Mouse (Mus musculus): ENCODE measurements around the gene Zfp541. TPM values are rescaled to one million over a fixed set of nuclear protein-coding genes. Genes with fewer than 3 reads are reported as not detected.

Gene Zfp541
- polyA plus RNA-seq, 1 experiment from 2014 or later: not detected

- 84% methylated on average over 6 of the region's 6 CpGs for WGBS (ENCODE audit: insufficient replicate concordance)
These were observed 5.9 kb upstream of the Zfp541 start for GRCm38 (mm10) chr7:16055665-16056064.

GRCm38 (mm10) chr7:16056459-16057135 lies 5.0 kb upstream of the Zfp541 start:
- ATAC-seq (replicated peaks; ENCODE audit: insufficient number of reproducible peaks, low FRiP score, low TSS enrichment): no peak
- Histone ChIP-seq H3K27me3 (ENCODE audit: control insufficient read depth, insufficient read depth, low read length) (peaks cover 12% of the 10 kb centered on the region), H3K27ac (ENCODE audit: low read depth, low read length) (no peak overlapping the region), H3K9ac (ENCODE audit: low read depth, low read length) (no peak overlapping the region), H3K9me3 (replicated peaks; ENCODE audit: control insufficient read depth, low read length) (peaks cover 4% of the 10 kb centered on the region; the same call in 1 of the 2 replicates), H3K4me1 (ENCODE audit: control insufficient read depth, insufficient read depth, low read length) (no peaks in the 10 kb centered on the region), H3K4me3 (ENCODE audit: low read depth, low read length) (no peak overlapping the region), H3K4me2 (no peak overlapping the region), H3K36me3 (ENCODE audit: control insufficient read depth, insufficient read depth, low read length) (no peaks in the 10 kb centered on the region)
- WGBS (ENCODE audit: insufficient replicate concordance): 20% methylated on average over 5 of the region's 5 CpGs

More at GRCm38 (mm10) chr7:16055665-16056064, 5.9 kb upstream of the Zfp541 start:
- Histone ChIP-seq H3K9ac (ENCODE audit: low read depth, low read length) (no peak overlapping the region), H3K36me3 (ENCODE audit: control insufficient read depth, insufficient read depth, low read length) (no peaks in the 10 kb centered on the region), H3K27me3 (ENCODE audit: control insufficient read depth, insufficient read depth, low read length) (peaks cover 3% of the 10 kb centered on the region; the same call in 1 of the 2 replicates), H3K9me3 (replicated peaks; ENCODE audit: control insufficient read depth, low read length) (no peaks in the 10 kb centered on the region), H3K4me1 (ENCODE audit: control insufficient read depth, insufficient read depth, low read length) (no peaks in the 10 kb centered on the region), H3K4me2 (no peak overlapping the region), H3K4me3 (ENCODE audit: low read depth, low read length) (no peak overlapping the region), H3K27ac (ENCODE audit: low read depth, low read length) (no peak overlapping the region)
- ATAC-seq (replicated peaks; ENCODE audit: insufficient number of reproducible peaks, low FRiP score, low TSS enrichment): no peak

- H3K4me3 ChIP-seq (ENCODE audit: low read depth, low read length): no peak overlapping the region
- WGBS (ENCODE audit: insufficient replicate concordance): 49% methylated on average over 2 of the region's 2 CpGs
- no peak overlapping the region for H3K4me2 ChIP-seq
- no peak overlapping the region for H3K27ac ChIP-seq (ENCODE audit: low read depth, low read length)
- peaks cover 9% of the 10 kb centered on the region for H3K9me3 ChIP-seq (replicated peaks; ENCODE audit: control insufficient read depth, low read length)
- H3K27me3 ChIP-seq (ENCODE audit: control insufficient read depth, insufficient read depth, low read length): peaks cover 17% of the 10 kb centered on the region
- ATAC-seq (replicated peaks; ENCODE audit: insufficient number of reproducible peaks, low FRiP score, low TSS enrichment): no peak
- no peaks in the 10 kb centered on the region for H3K36me3 ChIP-seq (ENCODE audit: control insufficient read depth, insufficient read depth, low read length)
- H3K9ac ChIP-seq (ENCODE audit: low read depth, low read length): no peak overlapping the region
- no peaks in the 10 kb centered on the region for H3K4me1 ChIP-seq (ENCODE audit: control insufficient read depth, insufficient read depth, low read length)
These were observed 4.5 kb upstream of the Zfp541 start for GRCm38 (mm10) chr7:16057136-16057534.

- no peak overlapping the region for H3K27ac ChIP-seq (ENCODE audit: low read depth, low read length)
- no peak overlapping the region for H3K9ac ChIP-seq (ENCODE audit: low read depth, low read length)
- H3K36me3 ChIP-seq (ENCODE audit: control insufficient read depth, insufficient read depth, low read length): no peaks in the 10 kb centered on the region
- peaks cover 9% of the 10 kb centered on the region for H3K9me3 ChIP-seq (replicated peaks; ENCODE audit: control insufficient read depth, low read length)
- ATAC-seq (replicated peaks; ENCODE audit: insufficient number of reproducible peaks, low FRiP score, low TSS enrichment): no peak
- H3K4me2 ChIP-seq: no peak overlapping the region
- peaks cover 24% of the 10 kb centered on the region for H3K27me3 ChIP-seq (ENCODE audit: control insufficient read depth, insufficient read depth, low read length)
- H3K4me1 ChIP-seq (ENCODE audit: control insufficient read depth, insufficient read depth, low read length): no peaks in the 10 kb centered on the region
- peak overlapping the region; percentile 21; the same call in 1 of the 2 replicates for H3K4me3 ChIP-seq (ENCODE audit: low read depth, low read length)
- WGBS (ENCODE audit: insufficient replicate concordance): 60% methylated on average over 15 of the region's 15 CpGs
These were observed 446 bp downstream of the Zfp541 start for GRCm38 (mm10) chr7:16062099-16062420.

- Histone ChIP-seq H3K9me3 (replicated peaks; ENCODE audit: control insufficient read depth, low read length) (peaks cover 9% of the 10 kb centered on the region), H3K36me3 (ENCODE audit: control insufficient read depth, insufficient read depth, low read length) (no peaks in the 10 kb centered on the region), H3K4me1 (ENCODE audit: control insufficient read depth, insufficient read depth, low read length) (no peaks in the 10 kb centered on the region), H3K27me3 (ENCODE audit: control insufficient read depth, insufficient read depth, low read length) (peaks cover 24% of the 10 kb centered on the region), H3K27ac (ENCODE audit: low read depth, low read length) (no peak overlapping the region), H3K4me3 (ENCODE audit: low read depth, low read length) (no peak overlapping the region), H3K9ac (ENCODE audit: low read depth, low read length) (no peak overlapping the region), H3K4me2 (no peak overlapping the region)
- ATAC-seq (replicated peaks; ENCODE audit: insufficient number of reproducible peaks, low FRiP score, low TSS enrichment): no peak
- 33% methylated on average over 4 of the region's 4 CpGs for WGBS (ENCODE audit: insufficient replicate concordance)
These were observed 1.9 kb downstream of the Zfp541 start for GRCm38 (mm10) chr7:16063490-16063889.

- H3K9ac ChIP-seq (ENCODE audit: low read depth, low read length): no peak overlapping the region
- H3K4me2 ChIP-seq: no peak overlapping the region
- no peaks in the 10 kb centered on the region for H3K36me3 ChIP-seq (ENCODE audit: control insufficient read depth, insufficient read depth, low read length)
- no peak for ATAC-seq (replicated peaks; ENCODE audit: insufficient number of reproducible peaks, low FRiP score, low TSS enrichment)
- no peak overlapping the region for H3K4me3 ChIP-seq (ENCODE audit: low read depth, low read length)
- no peaks in the 10 kb centered on the region for H3K4me1 ChIP-seq (ENCODE audit: control insufficient read depth, insufficient read depth, low read length)
- H3K27ac ChIP-seq (ENCODE audit: low read depth, low read length): no peak overlapping the region
- H3K27me3 ChIP-seq (ENCODE audit: control insufficient read depth, insufficient read depth, low read length): no peaks in the 10 kb centered on the region
- no peaks in the 10 kb centered on the region for H3K9me3 ChIP-seq (replicated peaks; ENCODE audit: control insufficient read depth, low read length)
These were observed 9.2 kb downstream of the Zfp541 start for GRCm38 (mm10) chr7:16070846-16071245.

GRCm38 (mm10) chr7:16071906-16072305 lies 10.3 kb downstream of the Zfp541 start:
- Histone ChIP-seq H3K27me3 (ENCODE audit: control insufficient read depth, insufficient read depth, low read length) (0 out of 2 replicates have a peak, but pooled peaks cover 2% of the 10 kb centered on the region), H3K4me3 (ENCODE audit: low read depth, low read length) (no peak overlapping the region), H3K36me3 (ENCODE audit: control insufficient read depth, insufficient read depth, low read length) (no peaks in the 10 kb centered on the region), H3K9me3 (replicated peaks; ENCODE audit: control insufficient read depth, low read length) (no peaks in the 10 kb centered on the region), H3K9ac (ENCODE audit: low read depth, low read length) (no peak overlapping the region), H3K4me1 (ENCODE audit: control insufficient read depth, insufficient read depth, low read length) (no peaks in the 10 kb centered on the region), H3K4me2 (no peak overlapping the region), H3K27ac (ENCODE audit: low read depth, low read length) (no peak overlapping the region)
- WGBS (ENCODE audit: insufficient replicate concordance): 72% methylated on average over 6 of the region's 6 CpGs
- no peak for ATAC-seq (replicated peaks; ENCODE audit: insufficient number of reproducible peaks, low FRiP score, low TSS enrichment)

GRCm38 (mm10) chr7:16079947-16080346 lies 18.3 kb downstream of the Zfp541 start:
- Histone ChIP-seq H3K9ac (ENCODE audit: low read depth, low read length) (no peak overlapping the region), H3K36me3 (ENCODE audit: control insufficient read depth, insufficient read depth, low read length) (no peaks in the 10 kb centered on the region), H3K4me1 (ENCODE audit: control insufficient read depth, insufficient read depth, low read length) (no peaks in the 10 kb centered on the region), H3K27ac (ENCODE audit: low read depth, low read length) (no peak overlapping the region), H3K27me3 (ENCODE audit: control insufficient read depth, insufficient read depth, low read length) (0 out of 2 replicates have a peak, but pooled peaks cover 2% of the 10 kb centered on the region), H3K4me3 (ENCODE audit: low read depth, low read length) (no peak overlapping the region), H3K9me3 (replicated peaks; ENCODE audit: control insufficient read depth, low read length) (no peaks in the 10 kb centered on the region), H3K4me2 (no peak overlapping the region)
- WGBS (ENCODE audit: insufficient replicate concordance): 63% methylated on average over 1 of the region's 1 CpGs
- ATAC-seq (replicated peaks; ENCODE audit: insufficient number of reproducible peaks, low FRiP score, low TSS enrichment): no peak

GRCm38 (mm10) chr7:16080581-16080980 lies 19.0 kb downstream of the Zfp541 start:
- no peak for ATAC-seq (replicated peaks; ENCODE audit: insufficient number of reproducible peaks, low FRiP score, low TSS enrichment)
- H3K4me3 ChIP-seq (ENCODE audit: low read depth, low read length): no peak overlapping the region
- no peaks in the 10 kb centered on the region for H3K4me1 ChIP-seq (ENCODE audit: control insufficient read depth, insufficient read depth, low read length)
- no peak overlapping the region for H3K27ac ChIP-seq (ENCODE audit: low read depth, low read length)
- H3K4me2 ChIP-seq: no peak overlapping the region
- H3K36me3 ChIP-seq (ENCODE audit: control insufficient read depth, insufficient read depth, low read length): no peaks in the 10 kb centered on the region
- WGBS (ENCODE audit: insufficient replicate concordance): 65% methylated on average over 4 of the region's 4 CpGs
- no peak overlapping the region for H3K9ac ChIP-seq (ENCODE audit: low read depth, low read length)
- H3K27me3 ChIP-seq (ENCODE audit: control insufficient read depth, insufficient read depth, low read length): 0 out of 2 replicates have a peak, but pooled peaks cover 2% of the 10 kb centered on the region
- no peaks in the 10 kb centered on the region for H3K9me3 ChIP-seq (replicated peaks; ENCODE audit: control insufficient read depth, low read length)
